Mouse (Mus musculus): ENCODE measurements around the gene Insyn1. TPM values are rescaled to one million over a fixed set of nuclear protein-coding genes. Genes with fewer than 3 reads are reported as not detected.

Insyn1 gene
- polyA plus RNA-seq, 1 experiment from 2014 or later = 0.71 TPM

GRCm38 (mm10) chr9:58517866-58518750 is 29.7 kb downstream of the Insyn1 start:
- Histone ChIP-seq H3K9me3 (replicated peaks) (no peaks in the 10 kb centered on the region), H3K4me3 (no peak overlapping the region), H3K27me3 (no peaks in the 10 kb centered on the region), H3K27ac (0 out of 2 replicates have a peak overlapping the region, but pooled peaks have one; percentile 18), H3K9ac (no peak overlapping the region), H3K4me2 (no peak overlapping the region), H3K36me3 (no peaks in the 10 kb centered on the region), H3K4me1 (replicated peaks) (peaks cover 31% of the 10 kb centered on the region)
- WGBS = 44% methylated on average over 9 of the region's 9 CpGs
- no peak for ATAC-seq (replicated peaks; ENCODE audit: insufficient number of reproducible peaks, insufficient read depth, low FRiP score, low read depth)

GRCm38 (mm10) chr9:58519953-58520352 is 31.6 kb downstream of the Insyn1 start:
- H3K27ac ChIP-seq = no peak overlapping the region
- peaks cover 4% of the 10 kb centered on the region; the same call in 1 of the 2 replicates for H3K36me3 ChIP-seq
- H3K4me1 ChIP-seq (replicated peaks) = peaks cover 31% of the 10 kb centered on the region
- no peak overlapping the region for H3K4me3 ChIP-seq
- no peak overlapping the region for H3K4me2 ChIP-seq
- ATAC-seq (replicated peaks; ENCODE audit: insufficient number of reproducible peaks, insufficient read depth, low FRiP score, low read depth) = no peak
- no peak overlapping the region for H3K9ac ChIP-seq
- H3K27me3 ChIP-seq = no peaks in the 10 kb centered on the region
- WGBS = 86% methylated on average over 3 of the region's 3 CpGs
- no peaks in the 10 kb centered on the region for H3K9me3 ChIP-seq (replicated peaks)

- H3K36me3 ChIP-seq = peaks cover 4% of the 10 kb centered on the region; the same call in 1 of the 2 replicates
- ATAC-seq (replicated peaks; ENCODE audit: insufficient number of reproducible peaks, insufficient read depth, low FRiP score, low read depth) = peak; percentile 36; the same call in 1 of the 2 replicates
- H3K9ac ChIP-seq = no peak overlapping the region
- no peaks in the 10 kb centered on the region for H3K27me3 ChIP-seq
- no peaks in the 10 kb centered on the region for H3K9me3 ChIP-seq (replicated peaks)
- no peak overlapping the region for H3K4me2 ChIP-seq
- 38% methylated on average over 5 of the region's 5 CpGs for WGBS
- no peak overlapping the region for H3K4me3 ChIP-seq
- peak overlapping the region; percentile 72 for H3K27ac ChIP-seq
- H3K4me1 ChIP-seq (replicated peaks) = peaks cover 31% of the 10 kb centered on the region
These were observed 32.6 kb downstream of the Insyn1 start for GRCm38 (mm10) chr9:58520816-58521581.

- no peaks in the 10 kb centered on the region for H3K27me3 ChIP-seq
- H3K4me3 ChIP-seq = no peak overlapping the region
- no peak overlapping the region for H3K4me2 ChIP-seq
- no peaks in the 10 kb centered on the region for H3K9me3 ChIP-seq (replicated peaks)
- H3K27ac ChIP-seq = peak overlapping the region; percentile 72
- no peak for ATAC-seq (replicated peaks; ENCODE audit: insufficient number of reproducible peaks, insufficient read depth, low FRiP score, low read depth)
- WGBS = 41% methylated on average over 4 of the region's 4 CpGs
- H3K36me3 ChIP-seq = peaks cover 9% of the 10 kb centered on the region; the same call in 1 of the 2 replicates
- peaks cover 31% of the 10 kb centered on the region for H3K4me1 ChIP-seq (replicated peaks)
- H3K9ac ChIP-seq = no peak overlapping the region
These were observed 33.5 kb downstream of the Insyn1 start for GRCm38 (mm10) chr9:58521883-58522423.

GRCm38 (mm10) chr9:58525108-58525507 is 36.7 kb downstream of the Insyn1 start:
- WGBS = 80% methylated on average over 4 of the region's 4 CpGs

GRCm38 (mm10) chr9:58527841-58528240 is 39.4 kb downstream of the Insyn1 start:
- Histone ChIP-seq H3K27me3 (no peaks in the 10 kb centered on the region), H3K4me1 (replicated peaks) (no peaks in the 10 kb centered on the region), H3K9me3 (replicated peaks) (no peaks in the 10 kb centered on the region), H3K27ac (no peak overlapping the region), H3K9ac (no peak overlapping the region), H3K4me3 (no peak overlapping the region), H3K36me3 (peaks cover 36% of the 10 kb centered on the region), H3K4me2 (no peak overlapping the region)
- ATAC-seq (replicated peaks; ENCODE audit: insufficient number of reproducible peaks, insufficient read depth, low FRiP score, low read depth) = no peak
- WGBS = 73% methylated on average over 4 of the region's 4 CpGs

More at GRCm38 (mm10) chr9:58525108-58525507, 36.7 kb downstream of the Insyn1 start:
- Histone ChIP-seq H3K9ac (no peak overlapping the region), H3K36me3 (peaks cover 31% of the 10 kb centered on the region), H3K4me2 (no peak overlapping the region), H3K4me1 (replicated peaks) (peaks cover 24% of the 10 kb centered on the region), H3K27me3 (no peaks in the 10 kb centered on the region), H3K4me3 (no peak overlapping the region), H3K9me3 (replicated peaks) (no peaks in the 10 kb centered on the region), H3K27ac (no peak overlapping the region)
- no peak for ATAC-seq (replicated peaks; ENCODE audit: insufficient number of reproducible peaks, insufficient read depth, low FRiP score, low read depth)

GRCm38 (mm10) chr9:58530407-58530806 is 42.0 kb downstream of the Insyn1 start:
- 91% methylated on average over 13 of the region's 13 CpGs for WGBS
- no peak overlapping the region for H3K4me2 ChIP-seq
- H3K36me3 ChIP-seq = peaks cover 32% of the 10 kb centered on the region
- no peak for ATAC-seq (replicated peaks; ENCODE audit: insufficient number of reproducible peaks, insufficient read depth, low FRiP score, low read depth)
- H3K27ac ChIP-seq = no peak overlapping the region
- no peaks in the 10 kb centered on the region for H3K9me3 ChIP-seq (replicated peaks)
- no peaks in the 10 kb centered on the region for H3K4me1 ChIP-seq (replicated peaks)
- no peak overlapping the region for H3K9ac ChIP-seq
- H3K27me3 ChIP-seq = no peaks in the 10 kb centered on the region
- H3K4me3 ChIP-seq = no peak overlapping the region

- no peak overlapping the region for H3K4me3 ChIP-seq
- no peaks in the 10 kb centered on the region for H3K4me1 ChIP-seq (replicated peaks)
- H3K4me2 ChIP-seq = no peak overlapping the region
- H3K36me3 ChIP-seq = peaks cover 36% of the 10 kb centered on the region
- no peak for ATAC-seq (replicated peaks; ENCODE audit: insufficient number of reproducible peaks, insufficient read depth, low FRiP score, low read depth)
- H3K9me3 ChIP-seq (replicated peaks) = no peaks in the 10 kb centered on the region
- no peak overlapping the region for H3K9ac ChIP-seq
- WGBS = 86% methylated on average over 4 of the region's 4 CpGs
- H3K27me3 ChIP-seq = no peaks in the 10 kb centered on the region
- no peak overlapping the region for H3K27ac ChIP-seq
These were observed 43.8 kb downstream of the Insyn1 start for GRCm38 (mm10) chr9:58532236-58532635.

GRCm38 (mm10) chr9:58533322-58533721 is 44.9 kb downstream of the Insyn1 start:
- no peaks in the 10 kb centered on the region for H3K27me3 ChIP-seq
- no peak overlapping the region for H3K4me3 ChIP-seq
- H3K4me2 ChIP-seq = no peak overlapping the region
- H3K9me3 ChIP-seq (replicated peaks) = no peaks in the 10 kb centered on the region
- H3K36me3 ChIP-seq = peaks cover 34% of the 10 kb centered on the region
- H3K27ac ChIP-seq = no peak overlapping the region
- no peak overlapping the region for H3K9ac ChIP-seq
- no peaks in the 10 kb centered on the region for H3K4me1 ChIP-seq (replicated peaks)
- no peak for ATAC-seq (replicated peaks; ENCODE audit: insufficient number of reproducible peaks, insufficient read depth, low FRiP score, low read depth)
- 85% methylated on average over 6 of the region's 6 CpGs for WGBS

- H3K9me3 ChIP-seq (replicated peaks) = no peaks in the 10 kb centered on the region
- ATAC-seq (replicated peaks; ENCODE audit: insufficient number of reproducible peaks, insufficient read depth, low FRiP score, low read depth) = no peak
- H3K36me3 ChIP-seq = peaks cover 26% of the 10 kb centered on the region
- H3K27me3 ChIP-seq = no peaks in the 10 kb centered on the region
- no peak overlapping the region for H3K27ac ChIP-seq
- H3K9ac ChIP-seq = no peak overlapping the region
- H3K4me3 ChIP-seq = no peak overlapping the region
- H3K4me1 ChIP-seq (replicated peaks) = no peaks in the 10 kb centered on the region
- WGBS = 36% methylated on average over 1 of the region's 1 CpGs
- no peak overlapping the region for H3K4me2 ChIP-seq
These were observed 46.4 kb downstream of the Insyn1 start for GRCm38 (mm10) chr9:58534766-58535165.

GRCm38 (mm10) chr9:58535447-58536134 is 47.2 kb downstream of the Insyn1 start:
- ATAC-seq (replicated peaks; ENCODE audit: insufficient number of reproducible peaks, insufficient read depth, low FRiP score, low read depth) = no peak; the same call in 1 of the 2 replicates
- Histone ChIP-seq H3K9ac (no peak overlapping the region), H3K27me3 (no peaks in the 10 kb centered on the region), H3K4me1 (replicated peaks) (peaks cover 1% of the 10 kb centered on the region), H3K4me3 (no peak overlapping the region), H3K4me2 (no peak overlapping the region), H3K9me3 (replicated peaks) (no peaks in the 10 kb centered on the region), H3K36me3 (peaks cover 19% of the 10 kb centered on the region; the same call in 1 of the 2 replicates), H3K27ac (no peak overlapping the region)
- 73% methylated on average over 20 of the region's 20 CpGs for WGBS

Data from heart, embryonic 15.5 days (tissue).